Mouse (Mus musculus) midbrain, embryonic 11.5 days (tissue): ENCODE measurements at regions not wholly inside any gene's neighbourhood (a gene's known extent, or its start where the extent isn't known, plus 50 kb on each side); places are given as distances from the start of the nearest gene placed in this dataset.

Experiments
- ATAC-seq: fragments of 200-750 bp; cut with Nextera tagmentation; 2 replicates; pipeline ENCODE4 v1.8.0; 2017; ENCODE audit warnings: moderate TSS enrichment, moderate library complexity; ENCODE audit not compliant: low FRiP score
- DNase-seq: peaks from one replicate; pipeline ENCODE4 v3.0.0; 2015; ENCODE audit warnings: low spot score; ENCODE audit errors: missing footprints
- H3K27ac ChIP-seq: fragments of 300-500 bp; sonication (generic); 2 replicates; pipeline ENCODE4 v1.5.1; 2014; ENCODE audit warnings: low read depth, low read length
- H3K27me3 ChIP-seq: fragments of 300-500 bp; sonication (generic); 2 replicates; pipeline ENCODE4 v1.6.1; 2014; ENCODE audit warnings: mild to moderate bottlenecking, low read length, moderate library complexity, mixed read lengths; ENCODE audit not compliant: control insufficient read depth, insufficient read depth
- H3K36me3 ChIP-seq: fragments of 300-500 bp; sonication (generic); 2 replicates; pipeline ENCODE4 v1.6.1; 2014; ENCODE audit warnings: mild to moderate bottlenecking, low read length, moderate library complexity, mixed read lengths; ENCODE audit not compliant: control insufficient read depth, insufficient read depth
- H3K4me1 ChIP-seq: fragments of 300-500 bp; sonication (generic); 2 replicates; pipeline ENCODE4 v1.6.1; 2014; ENCODE audit warnings: low read length; ENCODE audit not compliant: control insufficient read depth, insufficient read depth
- H3K4me2 ChIP-seq: fragments of 300-500 bp; sonication (generic); 2 replicates; pipeline ENCODE4 v1.6.1; 2014; ENCODE audit warnings: mild to moderate bottlenecking, moderate library complexity
- H3K4me3 ChIP-seq: fragments of 300-500 bp; sonication (generic); 2 replicates; pipeline ENCODE4 v1.5.1; 2014; ENCODE audit warnings: low read depth, low read length
- H3K9ac ChIP-seq: fragments of 300-500 bp; sonication (generic); 2 replicates; pipeline ENCODE4 v1.6.1; 2014; ENCODE audit warnings: low read length
- H3K9me3 ChIP-seq: fragments of 300-500 bp; sonication (generic); 2 replicates; pipeline ENCODE4 v1.6.1; 2016; ENCODE audit warnings: low read length; ENCODE audit not compliant: control insufficient read depth
- WGBS: fragments of 180-500 bp; shearing (Covaris S2); extraction: QIAGEN DNeasy Blood & Tissue Kit; methylation state at CpG from one replicate; pipeline ENCODE4 v1.1.7; 2014; 5-methylcytosine and 5-hydroxymethylcytosine counted together

GRCm38 (mm10) chr6:107059001-107059765 is 259.3 kb upstream of the Crbn start:
- no peak for ATAC-seq
- Histone ChIP-seq H3K4me2 (no peak overlapping the region), H3K27me3 (no peaks in the 10 kb centered on the region), H3K9ac (no peak overlapping the region), H3K27ac (no peak overlapping the region), H3K4me1 (no peaks in the 10 kb centered on the region), H3K36me3 (no peaks in the 10 kb centered on the region), H3K4me3 (no peak overlapping the region), H3K9me3 (no peaks in the 10 kb centered on the region)
- DNase-seq, result no peak
- 80% methylated on average over 3 of the region's 3 CpGs for WGBS

- H3K4me1 ChIP-seq, result no peaks in the 10 kb centered on the region
- DNase-seq, result no peak
- no peak overlapping the region for H3K4me2 ChIP-seq
- 89% methylated on average over 6 of the region's 6 CpGs for WGBS
- no peaks in the 10 kb centered on the region for H3K36me3 ChIP-seq
- no peak overlapping the region for H3K4me3 ChIP-seq
- no peaks in the 10 kb centered on the region for H3K9me3 ChIP-seq
- no peak for ATAC-seq
- H3K27me3 ChIP-seq, result no peaks in the 10 kb centered on the region
- no peak overlapping the region for H3K27ac ChIP-seq
- H3K9ac ChIP-seq, result no peak overlapping the region
Observed at GRCm38 (mm10) chr6:107062886-107063565, 263.1 kb upstream of the Crbn start.

- Histone ChIP-seq H3K36me3 (no peaks in the 10 kb centered on the region), H3K4me3 (no peak overlapping the region), H3K27me3 (no peaks in the 10 kb centered on the region), H3K4me1 (no peaks in the 10 kb centered on the region), H3K4me2 (no peak overlapping the region), H3K27ac (no peak overlapping the region), H3K9me3 (no peaks in the 10 kb centered on the region), H3K9ac (no peak overlapping the region)
- DNase-seq (no peak), ATAC-seq (no peak)
- 93% methylated on average over 6 of the region's 7 CpGs for WGBS
Observed at GRCm38 (mm10) chr6:107070441-107070840, 270.6 kb upstream of the Crbn start.

- H3K4me3 ChIP-seq, result no peak overlapping the region
- no peaks in the 10 kb centered on the region for H3K4me1 ChIP-seq
- no peaks in the 10 kb centered on the region for H3K9me3 ChIP-seq
- DNase-seq (no peak), ATAC-seq (no peak)
- no peak overlapping the region for H3K27ac ChIP-seq
- no peak overlapping the region for H3K9ac ChIP-seq
- no peak overlapping the region for H3K4me2 ChIP-seq
- H3K27me3 ChIP-seq, result no peaks in the 10 kb centered on the region
- H3K36me3 ChIP-seq, result no peaks in the 10 kb centered on the region
Observed at GRCm38 (mm10) chr6:107092600-107092999, 292.7 kb upstream of the Crbn start.

GRCm38 (mm10) chr6:107128716-107129115 is 328.8 kb upstream of the Crbn start:
- H3K9ac ChIP-seq, result no peak overlapping the region
- no peak overlapping the region for H3K27ac ChIP-seq
- ATAC-seq (no peak), DNase-seq (no peak)
- no peaks in the 10 kb centered on the region for H3K36me3 ChIP-seq
- no peak overlapping the region for H3K4me2 ChIP-seq
- H3K4me3 ChIP-seq, result no peak overlapping the region
- no peaks in the 10 kb centered on the region for H3K9me3 ChIP-seq
- no peaks in the 10 kb centered on the region for H3K4me1 ChIP-seq
- no peaks in the 10 kb centered on the region for H3K27me3 ChIP-seq
- WGBS, result 98% methylated on average over 1 of the region's 1 CpGs

- 61% methylated on average over 3 of the region's 3 CpGs for WGBS
- Histone ChIP-seq H3K9ac (no peak overlapping the region), H3K27me3 (no peaks in the 10 kb centered on the region), H3K27ac (no peak overlapping the region), H3K36me3 (no peaks in the 10 kb centered on the region), H3K4me3 (no peak overlapping the region), H3K4me2 (no peak overlapping the region), H3K4me1 (no peaks in the 10 kb centered on the region), H3K9me3 (no peaks in the 10 kb centered on the region)
- no peak for DNase-seq
- ATAC-seq, result no peak
Observed at GRCm38 (mm10) chr6:107167736-107168491, 361.7 kb upstream of the Lrrn1 start.

- Histone ChIP-seq H3K36me3 (no peaks in the 10 kb centered on the region), H3K27me3 (no peaks in the 10 kb centered on the region), H3K9ac (no peak overlapping the region), H3K4me2 (no peak overlapping the region), H3K4me3 (no peak overlapping the region), H3K9me3 (no peaks in the 10 kb centered on the region), H3K27ac (no peak overlapping the region), H3K4me1 (no peaks in the 10 kb centered on the region)
- ATAC-seq, result no peak
- DNase-seq, result no peak
- WGBS, result 61% methylated on average over 2 of the region's 2 CpGs
Observed at GRCm38 (mm10) chr6:107218309-107218708, 311.3 kb upstream of the Lrrn1 start.

GRCm38 (mm10) chr6:107218721-107219120 is 310.8 kb upstream of the Lrrn1 start:
- ATAC-seq, result no peak
- no peaks in the 10 kb centered on the region for H3K36me3 ChIP-seq
- WGBS, result 71% methylated on average over 4 of the region's 4 CpGs
- no peak overlapping the region for H3K4me3 ChIP-seq
- H3K27ac ChIP-seq, result no peak overlapping the region
- no peaks in the 10 kb centered on the region for H3K27me3 ChIP-seq
- H3K4me2 ChIP-seq, result no peak overlapping the region
- no peaks in the 10 kb centered on the region for H3K9me3 ChIP-seq
- no peak overlapping the region for H3K9ac ChIP-seq
- no peak for DNase-seq
- no peaks in the 10 kb centered on the region for H3K4me1 ChIP-seq

- H3K4me3 ChIP-seq, result no peak overlapping the region
- ATAC-seq, result no peak
- H3K27ac ChIP-seq, result no peak overlapping the region
- H3K9ac ChIP-seq, result no peak overlapping the region
- 43% methylated on average over 3 of the region's 3 CpGs for WGBS
- H3K36me3 ChIP-seq, result no peaks in the 10 kb centered on the region
- no peak overlapping the region for H3K4me2 ChIP-seq
- no peaks in the 10 kb centered on the region for H3K27me3 ChIP-seq
- H3K4me1 ChIP-seq, result no peaks in the 10 kb centered on the region
- no peak for DNase-seq
- no peaks in the 10 kb centered on the region for H3K9me3 ChIP-seq
Observed at GRCm38 (mm10) chr6:107222602-107223001, 307.0 kb upstream of the Lrrn1 start.
